Mouse (Mus musculus) urinary bladder, adult 18-20 months (tissue): ENCODE data around the gene Rinl.

Source experiments
- DNase-seq, 2 experiments: peaks; one replicate each; pipeline ENCODE4 v3.0.0; 2022; ENCODE audit warnings: low spot score in 2 of 2, mixed read lengths in 2 of 2

Gene Rinl

DNA sequence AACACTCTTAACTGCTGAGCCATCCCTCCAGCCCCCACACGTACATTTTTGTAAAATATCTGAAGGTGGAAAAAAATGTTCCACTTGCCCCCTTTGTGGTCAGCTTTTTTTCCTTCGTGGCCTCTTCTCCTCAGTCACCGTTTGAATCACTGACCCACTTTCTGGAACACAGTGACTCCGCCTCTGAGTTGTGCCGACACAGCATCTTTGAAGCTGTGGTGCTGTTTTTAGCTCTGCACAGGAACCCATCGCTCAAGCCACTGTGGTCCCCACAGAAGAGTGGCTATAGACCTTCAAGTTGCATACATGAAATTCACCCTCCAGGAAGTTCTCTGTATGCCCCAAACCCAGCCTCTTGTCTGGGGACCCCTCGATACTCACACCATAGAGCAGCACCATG, 7.9 kb upstream of the Rinl start:
- DNase-seq = no peak

- DNase-seq = no peak
Measured at GRCm38 (mm10) chr7:28781261-28781663, 7.5 kb upstream of the Rinl start.

DNA sequence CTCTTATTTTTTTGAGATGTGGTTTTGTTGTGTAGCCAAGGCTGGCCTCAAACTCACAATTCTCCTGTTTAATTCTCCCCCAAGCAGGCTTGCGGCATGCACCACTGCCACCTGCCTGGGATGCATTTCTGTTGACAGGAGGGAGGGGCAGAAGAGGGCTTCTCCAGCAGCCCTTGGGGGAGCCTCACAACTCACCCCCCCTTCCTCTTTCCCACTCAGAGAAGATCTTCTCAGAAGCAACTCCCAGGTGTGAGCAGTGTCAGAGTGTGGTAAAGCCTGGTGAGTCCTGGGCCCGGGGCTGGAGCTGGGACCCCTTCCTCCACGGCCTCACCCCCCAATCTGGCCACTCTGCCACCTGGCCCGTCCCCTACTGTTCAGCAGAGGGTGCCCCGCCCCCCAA, 3.6 kb upstream of the Rinl start:
- DNase-seq = no peak

GRCm38 (mm10) chr7:28787884-28788283, 885 bp upstream of the Rinl start:
- no peak for DNase-seq

- DNase-seq = no peak
Measured at GRCm38 (mm10) chr7:28789235-28789634, 466 bp downstream of the Rinl start.

GRCm38 (mm10) chr7:28790066-28790806, 1.5 kb downstream of the Rinl start:
- no peak for DNase-seq

- no peak for DNase-seq
Measured at GRCm38 (mm10) chr7:28791706-28792105, 2.9 kb downstream of the Rinl start.

GRCm38 (mm10) chr7:28792391-28793185, 3.8 kb downstream of the Rinl start:
- DNase-seq = no peak

DNA sequence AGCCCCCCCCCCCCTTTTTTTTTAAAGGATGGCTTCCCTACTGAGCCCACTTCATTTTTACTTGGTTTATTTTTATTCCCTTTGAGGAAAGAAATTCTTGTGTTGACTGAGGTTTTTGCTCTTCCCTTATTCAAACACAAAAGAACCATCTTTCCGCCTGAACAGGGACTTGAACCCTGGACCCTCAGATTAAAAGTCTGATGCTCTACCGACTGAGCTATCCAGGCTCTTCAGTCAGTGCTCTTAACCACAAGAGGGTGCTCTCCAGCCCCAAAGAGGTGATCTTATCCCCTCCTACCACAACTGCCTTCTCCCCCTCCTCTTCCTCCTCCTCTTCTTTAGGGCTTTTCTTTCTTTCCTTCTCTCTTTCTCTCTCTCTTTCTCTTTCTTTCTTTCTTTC, 5.1 kb downstream of the Rinl start:
- no peak for DNase-seq

DNA sequence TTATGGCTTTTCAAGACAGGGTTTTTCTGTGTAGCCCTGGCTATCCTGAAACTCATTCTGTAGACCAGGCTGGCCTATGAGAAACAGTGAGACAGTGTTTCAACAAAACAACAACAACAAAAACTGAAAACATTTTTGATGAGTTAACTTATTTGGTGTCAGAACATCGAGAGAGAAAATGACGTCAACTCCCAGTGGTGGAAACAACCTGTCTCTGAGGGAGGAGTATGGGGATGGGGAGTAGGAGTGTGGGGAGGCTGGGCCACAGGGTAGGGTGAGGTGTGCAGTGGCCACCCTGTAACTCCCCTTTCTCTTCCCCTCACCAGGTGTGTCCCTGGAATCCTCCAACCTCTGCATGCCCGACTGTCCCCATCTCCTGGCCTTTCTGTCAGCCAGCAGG, 5.7 kb downstream of the Rinl start:
- DNase-seq = no peak

- no peak for DNase-seq
Measured at GRCm38 (mm10) chr7:28795832-28796231, 7.1 kb downstream of the Rinl start.

DNA sequence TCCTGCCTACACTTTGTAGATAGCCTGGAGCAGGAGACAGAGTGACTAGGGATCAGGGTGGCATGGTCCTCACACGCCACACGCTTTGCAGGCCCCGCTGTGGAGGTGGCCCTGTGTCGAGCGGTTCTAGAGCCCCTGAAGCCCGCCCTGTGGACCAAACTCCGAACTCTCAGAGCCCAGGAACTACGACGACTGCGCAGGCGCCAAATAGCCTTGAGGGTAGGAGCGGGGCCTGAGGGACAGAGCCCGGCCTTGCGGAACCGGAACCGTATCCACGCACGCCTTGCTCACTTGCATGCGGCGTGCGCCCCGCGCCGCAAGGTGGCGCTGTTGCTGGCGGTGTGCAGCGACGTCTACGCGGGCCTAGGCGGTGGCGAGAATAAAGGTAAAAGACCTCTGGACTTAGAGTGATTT, 7.8 kb downstream of the Rinl start:
- DNase-seq = peak; percentile 70 to 71

DNA sequence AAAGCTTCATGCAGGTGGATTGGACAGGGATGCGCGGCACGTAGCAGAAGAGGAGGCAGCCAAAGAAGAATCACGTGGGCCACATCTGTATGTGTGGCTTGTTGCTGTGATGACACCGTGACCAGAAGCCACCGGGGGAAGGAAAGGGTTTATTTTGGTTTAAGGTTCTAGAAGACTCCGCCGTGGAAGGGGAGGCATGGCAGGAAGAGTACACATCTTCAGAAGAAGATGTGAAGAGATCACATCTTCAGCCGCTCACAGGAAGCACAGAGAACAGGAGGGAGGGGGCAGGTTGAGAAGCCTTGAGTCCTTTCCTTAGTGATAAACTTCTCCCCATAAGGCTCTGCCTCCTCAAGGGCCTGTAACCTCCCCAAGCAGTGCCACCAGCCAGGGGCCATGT, 11.2 kb downstream of the Rinl start:
- DNase-seq = no peak

DNA sequence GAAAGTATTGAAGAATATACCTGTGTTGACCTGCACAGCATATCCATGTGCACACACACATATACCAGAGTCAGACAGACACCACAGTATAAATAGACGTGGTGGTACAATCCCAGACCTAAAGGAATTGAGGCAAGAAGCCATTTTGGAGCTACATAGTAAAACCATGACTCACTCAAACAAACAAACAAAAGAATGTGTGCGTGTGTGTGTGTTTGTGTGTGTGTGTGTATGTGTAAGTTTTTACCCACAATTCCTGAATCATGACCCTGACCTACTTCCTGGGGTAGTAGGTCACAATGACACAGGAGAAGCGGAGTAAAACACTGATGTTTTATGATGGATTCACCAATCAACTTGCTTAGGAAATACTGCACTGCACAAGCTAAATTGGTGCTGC, 12.7 kb downstream of the Rinl start:
- DNase-seq = no peak

DNA sequence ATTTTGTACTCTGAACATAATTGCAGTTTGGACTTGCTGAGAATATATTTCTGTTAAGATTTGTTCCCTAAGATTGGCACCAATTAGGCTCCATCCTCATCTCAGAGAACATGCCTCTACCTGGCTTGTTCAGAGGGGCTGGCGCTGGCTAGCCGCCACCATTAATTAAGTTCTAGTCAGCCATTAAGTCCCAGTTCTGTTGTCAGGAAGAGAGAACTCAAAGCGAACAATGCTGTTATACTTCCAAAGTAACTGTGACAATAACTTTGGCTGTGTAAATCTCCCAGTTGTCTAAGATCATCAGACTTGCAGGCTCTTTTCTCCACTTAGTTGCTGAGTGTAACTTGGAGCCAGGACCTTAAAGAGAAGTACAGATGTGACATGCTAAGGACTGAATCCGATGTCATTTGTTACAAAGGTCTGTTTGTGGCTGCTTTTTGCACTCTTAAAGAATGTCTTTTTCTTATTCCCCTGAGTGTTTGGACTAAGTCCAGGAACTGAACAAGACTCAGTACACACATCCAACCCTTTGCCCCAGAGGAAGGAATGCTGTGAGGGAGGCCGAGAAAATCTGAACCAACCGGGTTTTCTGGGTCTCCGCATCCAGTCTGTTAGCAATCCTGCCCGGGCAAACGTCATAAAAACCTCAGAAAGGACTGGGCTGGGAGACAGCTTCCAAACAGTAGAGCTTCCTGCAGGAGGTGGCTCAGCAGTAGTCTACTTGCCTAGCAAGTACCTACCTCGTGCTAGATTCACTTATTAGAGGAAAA, 13.3 kb downstream of the Rinl start:
- peak in 1 of 2 experiments; percentile 80 for DNase-seq

DNA sequence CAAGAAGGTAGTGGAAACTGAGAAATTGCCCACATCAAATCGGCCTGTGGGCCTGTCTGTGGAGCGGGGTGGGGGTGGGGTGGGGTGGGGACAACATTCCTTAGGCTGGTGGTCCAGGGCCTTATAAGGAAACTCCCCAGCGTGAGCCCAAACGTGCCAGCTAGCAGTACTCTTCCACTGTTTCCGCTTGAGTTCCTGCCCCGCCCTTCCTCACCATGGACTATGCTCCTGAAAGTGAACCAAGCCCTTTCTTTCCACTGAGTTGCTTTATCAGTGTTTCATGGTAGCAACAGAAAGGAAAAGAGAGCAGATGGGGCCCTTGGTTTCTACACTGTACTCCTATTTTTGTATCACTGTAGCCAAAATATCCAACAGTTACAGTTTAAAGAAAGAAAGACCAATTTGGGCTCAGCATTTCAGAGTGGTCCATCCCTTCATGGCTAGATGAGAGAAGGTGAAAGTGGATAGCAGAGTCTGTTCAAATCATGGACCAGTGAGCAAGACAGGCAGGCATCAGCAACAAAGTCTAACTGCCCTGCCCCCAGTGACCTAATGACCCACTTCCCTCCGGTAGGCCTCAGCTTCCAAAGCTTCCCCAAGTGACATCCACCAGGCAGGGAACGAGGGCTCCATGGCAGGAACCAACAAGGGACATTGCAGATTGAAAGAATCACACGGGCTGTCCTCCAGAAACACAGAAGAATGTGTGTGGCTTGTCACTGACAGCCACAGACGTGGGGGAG, 14.2 kb downstream of the Rinl start:
- no peak for DNase-seq

DNA sequence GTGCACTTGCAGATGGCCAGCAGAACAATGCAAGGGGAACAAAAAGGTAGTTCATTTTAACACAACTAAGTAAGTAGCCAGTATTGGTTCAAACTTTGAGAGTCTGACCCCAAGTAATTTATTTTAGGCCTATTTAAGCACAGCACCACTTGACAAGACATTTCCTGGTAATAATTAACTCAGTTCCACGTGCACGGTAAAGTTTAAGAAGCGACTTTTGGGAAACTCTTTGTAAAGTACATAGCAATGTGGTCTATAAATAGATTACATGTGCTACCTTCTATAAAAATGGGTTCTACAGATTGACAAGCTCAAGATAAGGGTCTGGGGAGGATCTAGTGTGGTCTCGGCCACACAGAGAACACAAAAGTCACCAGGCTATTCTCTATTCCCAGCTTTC, 15.0 kb downstream of the Rinl start:
- no peak for DNase-seq

DNA sequence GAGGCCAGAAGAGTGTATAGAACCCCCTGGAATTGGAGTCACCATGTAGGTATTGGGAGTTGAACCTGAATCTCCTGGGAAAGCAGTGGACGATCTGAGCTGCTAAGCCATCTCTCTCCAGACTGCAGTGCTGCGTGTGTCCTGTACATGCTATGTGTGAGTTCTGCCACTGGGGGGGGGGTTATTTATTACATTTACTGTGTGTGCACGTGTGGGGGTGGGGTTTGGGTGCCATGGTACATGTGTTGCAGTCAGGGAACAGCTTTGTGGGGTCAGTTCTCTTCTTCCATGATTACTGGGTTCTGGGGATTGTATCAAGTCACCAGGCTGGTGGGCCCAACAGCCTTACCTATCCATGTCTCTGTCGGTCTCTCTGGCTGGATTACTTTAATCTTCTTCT, 18.1 kb downstream of the Rinl start:
- DNase-seq = no peak

DNA sequence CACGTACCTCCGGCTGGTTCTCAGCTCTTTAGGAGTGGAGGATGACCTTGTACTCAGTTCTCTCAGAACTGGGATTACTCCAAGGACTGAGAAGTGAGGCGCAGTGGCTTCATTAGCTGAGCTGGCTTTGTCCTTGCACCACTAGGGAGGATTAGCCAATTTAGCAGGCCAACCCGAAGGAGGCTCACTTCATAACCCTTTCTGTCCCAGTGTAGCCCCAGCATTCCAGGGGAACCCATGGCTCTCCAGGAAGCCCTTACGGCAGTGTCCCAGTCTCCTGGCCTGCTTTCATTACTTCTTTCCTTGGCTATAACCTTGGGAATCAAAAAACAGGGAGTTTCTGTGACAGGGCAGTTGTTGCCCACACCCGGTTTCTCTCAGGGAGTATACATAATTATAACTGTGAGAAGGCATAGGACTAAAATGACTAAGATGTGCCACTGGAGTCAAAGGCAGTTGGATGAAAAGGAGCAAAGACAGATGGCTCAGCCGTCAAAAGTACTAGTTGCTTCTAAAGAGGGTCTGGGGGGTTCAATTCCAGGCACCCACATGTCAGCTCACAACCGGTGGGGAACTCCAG, 19.0 kb downstream of the Rinl start:
- DNase-seq = no peak

DNA sequence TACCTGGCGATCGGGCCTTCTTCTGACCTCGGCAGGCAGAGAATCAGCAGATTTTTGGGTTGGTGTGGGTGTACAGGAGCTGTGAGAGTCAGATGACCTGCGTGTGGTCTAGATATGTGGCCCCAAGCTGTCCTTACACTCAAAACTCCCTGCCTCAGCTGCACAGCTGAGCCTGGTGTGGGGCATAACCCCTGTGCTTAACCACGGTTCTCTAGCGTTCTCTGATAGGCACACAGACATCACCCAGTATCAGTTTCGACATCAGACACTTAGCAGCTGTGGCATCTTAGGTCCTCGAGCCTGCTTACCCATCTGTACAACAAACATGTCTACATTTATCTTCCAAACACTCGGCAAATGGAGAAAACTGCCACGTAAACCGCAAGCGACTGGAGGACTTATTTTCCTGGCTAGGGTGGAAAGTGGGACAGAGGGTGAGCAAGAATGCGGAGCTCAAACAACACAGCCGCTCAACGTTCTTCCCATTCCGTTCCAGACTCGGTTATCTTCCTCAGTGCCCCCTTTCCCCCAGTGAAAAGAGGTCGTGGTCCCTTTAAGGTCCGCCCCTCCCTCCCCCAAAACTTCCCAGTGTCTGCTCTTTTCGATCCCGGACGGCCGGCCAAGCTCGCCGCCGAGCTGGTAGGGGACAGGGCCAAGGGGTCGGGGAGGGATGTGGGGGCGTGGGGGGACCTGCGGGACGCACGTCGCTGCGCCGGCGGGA, 19.6 kb downstream of the Rinl start, which contains the start of gene Hnrnpl:
TSS of gene Hnrnpl (plus strand) at position 321 of the 721 bp plus-strand sequence.
- peak in 1 of 2 experiments; percentile 61 for DNase-seq

GRCm38 (mm10) chr7:28808957-28809393, 20.2 kb downstream of the Rinl start:
- DNase-seq = peak; percentile 95
